8 mouse cellular contexts compared by ENCODE assay signal in the genomic region with DNA sequence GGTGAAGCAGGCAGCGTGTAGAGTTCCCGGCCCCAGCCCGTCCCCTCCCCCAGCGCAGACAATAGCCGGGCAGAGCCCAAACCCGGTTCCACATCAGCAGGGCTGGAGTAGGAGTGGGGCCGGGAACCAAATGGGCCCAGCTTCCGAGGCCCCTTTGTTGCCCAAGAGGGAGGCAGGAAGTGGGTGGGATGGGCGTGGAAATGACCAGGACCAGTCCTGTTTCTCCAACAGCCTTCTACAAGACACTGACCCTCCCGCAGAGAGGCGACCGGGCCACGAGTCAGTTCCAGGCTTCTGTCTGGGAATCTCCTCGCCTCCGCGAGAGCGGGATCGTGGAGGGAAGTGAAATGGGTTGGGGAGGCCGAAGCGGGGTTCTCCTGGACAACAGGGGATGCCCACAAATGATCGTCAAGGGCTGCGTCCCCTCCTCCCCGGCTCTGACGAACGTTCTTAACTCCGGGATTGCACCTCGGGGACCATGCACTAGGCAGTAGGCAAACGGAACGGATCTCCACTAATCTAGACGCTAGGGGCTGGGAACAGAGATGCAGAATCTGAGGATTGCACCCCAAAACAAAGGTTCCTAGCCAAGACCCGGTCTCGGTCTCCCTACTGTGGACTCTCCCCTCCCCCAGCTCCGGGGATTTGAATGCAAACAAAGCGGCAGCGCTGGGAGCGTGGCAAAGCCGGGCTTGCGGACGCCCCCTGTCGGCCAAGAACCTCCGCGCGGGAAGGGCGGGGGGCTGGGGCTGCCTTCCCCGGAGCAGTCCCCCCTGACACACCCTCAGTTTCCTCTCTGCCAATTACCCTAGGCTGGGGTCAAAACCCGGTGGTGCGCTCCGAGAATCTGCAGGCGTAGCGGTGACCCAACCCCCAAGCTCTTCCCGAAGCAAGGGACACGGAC. TPM values are rescaled to one million over a fixed set of nuclear protein-coding genes. Genes with fewer than 3 reads are reported as not detected.
A peak's percentile ranks its signal among the peaks of the same experiment; 100 is the strongest.
DNase-seq lines count a peak whose midpoint lies in the region; ATAC-seq lines count a peak whose summit lies in the region.

No protein-coding gene starts in this region.

- peak; percentile 75 for ATAC-seq in intestine, embryonic 16.5 days

- H3K27ac ChIP-seq in intestine, embryonic 16.5 days (ENCODE audit: low read length) = peak overlapping the region; percentile 98
- peak overlapping the region; percentile 100 for H3K27ac ChIP-seq in midbrain, embryonic 10.5 days (replicated peaks)

- H3K9me3 ChIP-seq in intestine, embryonic 16.5 days (ENCODE audit: control insufficient read depth, low read length) = no peaks in the 10 kb centered on the region
- H3K9me3 ChIP-seq in midbrain, embryonic 10.5 days (replicated peaks) = no peaks in the 10 kb centered on the region

- peak; percentile 90 for DNase-seq in adipocyte (ENCODE audit: low spot score)
- peak; percentile 97 for DNase-seq in embryo, embryonic 10.5 days (ENCODE audit: low spot score)
- DNase-seq in gastrocnemius, postnatal 4 days (ENCODE audit: low spot score in 2 of 2) = peak; percentile 96
- DNase-seq in left cerebral cortex, postnatal 36 days (ENCODE audit: low spot score in 2 of 2) = peak; percentile 89 to 91
- peak; percentile 96 for DNase-seq in midbrain, embryonic 10.5 days (ENCODE audit: low spot score)
- peak; percentile 83 for DNase-seq in skeletal muscle tissue, adult 2 months (ENCODE audit: low read depth, low spot score)
- no peak for DNase-seq in c-Kit-positive CD71-positive TER-119-positive erythroid progenitor cells, embryonic 14.5 days (ENCODE audit: low spot score)

- no peaks in the 10 kb centered on the region for H3K27me3 ChIP-seq in intestine, embryonic 16.5 days (replicated peaks; ENCODE audit: control insufficient read depth, insufficient read depth, low read length)
- peaks cover 17% of the 10 kb centered on the region for H3K27me3 ChIP-seq in midbrain, embryonic 10.5 days (ENCODE audit: low read depth, poor library complexity, severe bottlenecking)

- H3K4me3 ChIP-seq in intestine, embryonic 16.5 days (ENCODE audit: low read length) = peak overlapping the region; percentile 89
- peak overlapping the region; percentile 94 for H3K4me3 ChIP-seq in midbrain, embryonic 10.5 days

- H3K9ac ChIP-seq in intestine, embryonic 16.5 days (ENCODE audit: low read depth, low read length) = peak overlapping the region; percentile 94

- intact Hi-C loops in left cerebral cortex, postnatal 36 days (cut with DNase I) = loop anchor here (2.0 to 5.0 kb wide), 2 partner anchors 50 to 78 kb away; no protein-coding TSS in a partner anchor

- peak overlapping the region; percentile 86 for H3K4me2 ChIP-seq in intestine, embryonic 16.5 days (ENCODE audit: low read depth, low read length)

- peaks cover 34% of the 10 kb centered on the region for H3K4me1 ChIP-seq in intestine, embryonic 16.5 days (ENCODE audit: control insufficient read depth, insufficient read depth, low read length)
- peaks cover 46% of the 10 kb centered on the region for H3K4me1 ChIP-seq in midbrain, embryonic 10.5 days

- peaks cover 21% of the 10 kb centered on the region for H3K36me3 ChIP-seq in intestine, embryonic 16.5 days (ENCODE audit: control insufficient read depth, insufficient read depth, low read length)
- H3K36me3 ChIP-seq in midbrain, embryonic 10.5 days = peaks cover 41% of the 10 kb centered on the region

- WGBS in intestine, embryonic 16.5 days = under 1% methylated on average over 52 of the region's 52 CpGs
- WGBS in midbrain, embryonic 10.5 days = under 1% methylated on average over 52 of the region's 52 CpGs

RNA-seq across cellular contexts. Expression of gene Sema4c, which starts 1.3 kb away (rescaled TPM):
- 10 to 100 TPM; 26.0 to 27.1 TPM for total RNA-seq in gastrocnemius, postnatal 4 days (2021)
- polyA plus RNA-seq in intestine, embryonic 16.5 days (2015; fragmentation: Nextera tagmentation; extraction: Ambion mirVana) = 7.4 and 7.9 TPM in 2 replicates
- 10 to 100 TPM; 15.8 to 16.4 TPM for total RNA-seq in left cerebral cortex, postnatal 36 days (2021)
- polyA plus RNA-seq in midbrain, embryonic 10.5 days (2016; fragmentation: Nextera tagmentation; extraction: Ambion mirVana) = 20.8 and 26.3 TPM in 2 replicates

RNA-seq across cellular contexts. Expression of gene Ankrd39, which starts 9.6 kb away (rescaled TPM):
- 10 to 100 TPM; 13.0 to 13.8 TPM for total RNA-seq in gastrocnemius, postnatal 4 days (2021)
- polyA plus RNA-seq in intestine, embryonic 16.5 days (2015; fragmentation: Nextera tagmentation; extraction: Ambion mirVana) = 23.6 and 26.8 TPM in 2 replicates
- total RNA-seq in left cerebral cortex, postnatal 36 days (2021) = 10 to 100 TPM; 11.9 to 15.8 TPM
- polyA plus RNA-seq in midbrain, embryonic 10.5 days (2016; fragmentation: Nextera tagmentation; extraction: Ambion mirVana) = 17.8 and 21.2 TPM in 2 replicates

RNA-seq across cellular contexts. Expression of gene Gm42417, which starts 17.6 kb away (rescaled TPM):
- 10 to 100 TPM; 40.6 to 50.4 TPM for total RNA-seq in gastrocnemius, postnatal 4 days (2021)
- 0.37 TPM in 1 of 2 replicates, not detected in the other for polyA plus RNA-seq in intestine, embryonic 16.5 days (2015; fragmentation: Nextera tagmentation; extraction: Ambion mirVana)
- total RNA-seq in left cerebral cortex, postnatal 36 days (2021) = not detected
- 0.69 TPM in 1 of 2 replicates, not detected in the other for polyA plus RNA-seq in midbrain, embryonic 10.5 days (2016; fragmentation: Nextera tagmentation; extraction: Ambion mirVana)

RNA-seq across cellular contexts. Expression of gene Ankrd23, which starts 20.1 kb away (rescaled TPM):
- total RNA-seq in gastrocnemius, postnatal 4 days (2021) = 100 to 1,000 TPM; 129 to 140 TPM
- polyA plus RNA-seq in intestine, embryonic 16.5 days (2015; fragmentation: Nextera tagmentation; extraction: Ambion mirVana) = 12.7 and 14.6 TPM in 2 replicates
- total RNA-seq in left cerebral cortex, postnatal 36 days (2021) = 1 to 10 TPM; 3.1 to 9.6 TPM
- polyA plus RNA-seq in midbrain, embryonic 10.5 days (2016; fragmentation: Nextera tagmentation; extraction: Ambion mirVana) = 16.3 and 17.4 TPM in 2 replicates

RNA-seq across cellular contexts. Expression of gene Cnnm3, which starts 45.1 kb away (rescaled TPM):
- 10 to 100 TPM; 25.3 to 26.6 TPM for total RNA-seq in gastrocnemius, postnatal 4 days (2021)
- polyA plus RNA-seq in intestine, embryonic 16.5 days (2015; fragmentation: Nextera tagmentation; extraction: Ambion mirVana) = 2.1 and 2.3 TPM in 2 replicates
- total RNA-seq in left cerebral cortex, postnatal 36 days (2021) = 10 to 100 TPM; 30.4 to 32.9 TPM
- polyA plus RNA-seq in midbrain, embryonic 10.5 days (2016; fragmentation: Nextera tagmentation; extraction: Ambion mirVana) = 2.6 and 3.1 TPM in 2 replicates

Comparison
In these comparisons a context has a peak if more than half of its experiments do, and no peak if none do; other contexts are left out.
1. RNA of gene Gm42417, which starts 17.6 kb away (total RNA-seq): 40.6 to 50.4 TPM in gastrocnemius, postnatal 4 days; not detected in left cerebral cortex, postnatal 36 days; every median in the first group is over 10 times any median in the second.